Mouse (Mus musculus): Measurements from ENCODE around the gene Grpel1. TPM values are rescaled to one million over a fixed set of nuclear protein-coding genes. Genes with fewer than 3 reads are reported as not detected.

Gene Grpel1
- polyA plus RNA-seq, 1 experiment from 2014 or later = 68.0 TPM

GRCm38 (mm10) chr5:36471206-36471605, 6.4 kb downstream of the Grpel1 start:
- no peak overlapping the region for H3K4me2 ChIP-seq (ENCODE audit: low read length)
- H3K4me1 ChIP-seq (replicated peaks; ENCODE audit: insufficient read depth, low read length) = peaks cover 1% of the 10 kb centered on the region; the same call in 1 of the 2 replicates
- H3K9me3 ChIP-seq (replicated peaks; ENCODE audit: low read length) = no peaks in the 10 kb centered on the region
- 83% methylated on average over 8 of the region's 8 CpGs for WGBS
- H3K9ac ChIP-seq (ENCODE audit: low read depth, low read length) = no peak overlapping the region
- no peaks in the 10 kb centered on the region for H3K27me3 ChIP-seq (ENCODE audit: insufficient read depth, low read length)
- H3K27ac ChIP-seq = 0 out of 2 replicates have a peak overlapping the region, but pooled peaks have one; percentile 2
- H3K4me3 ChIP-seq (replicated peaks; ENCODE audit: low read depth, low read length) = no peak overlapping the region
- H3K36me3 ChIP-seq (ENCODE audit: insufficient read depth, low read length) = peaks cover 47% of the 10 kb centered on the region
- ATAC-seq (replicated peaks; ENCODE audit: low FRiP score, low read depth) = peak; percentile 49; the same call in 1 of the 2 replicates
- TF ChIP-seq CTCF (IDR thresholded peaks at IDR 0.05; ENCODE audit: low read depth) = no peak
- DNase-seq (ENCODE audit: low spot score) = no peak

GRCm38 (mm10) chr5:36472876-36473655, 8.3 kb downstream of the Grpel1 start:
- Histone ChIP-seq H3K4me2 (ENCODE audit: low read length) (no peak overlapping the region), H3K9me3 (replicated peaks; ENCODE audit: low read length) (no peaks in the 10 kb centered on the region), H3K4me1 (replicated peaks; ENCODE audit: insufficient read depth, low read length) (no peaks in the 10 kb centered on the region), H3K27ac (no peak overlapping the region), H3K36me3 (ENCODE audit: insufficient read depth, low read length) (peaks cover 45% of the 10 kb centered on the region), H3K4me3 (replicated peaks; ENCODE audit: low read depth, low read length) (no peak overlapping the region), H3K27me3 (ENCODE audit: insufficient read depth, low read length) (no peaks in the 10 kb centered on the region), H3K9ac (ENCODE audit: low read depth, low read length) (no peak overlapping the region)
- DNase-seq (ENCODE audit: low spot score) (no peak), ATAC-seq (replicated peaks; ENCODE audit: low FRiP score, low read depth) (no peak)
- TF ChIP-seq CTCF (IDR thresholded peaks at IDR 0.05; ENCODE audit: low read depth) = no peak
- WGBS = 90% methylated on average over 4 of the region's 4 CpGs

- Histone ChIP-seq H3K9me3 (replicated peaks; ENCODE audit: low read length) (no peaks in the 10 kb centered on the region), H3K27me3 (ENCODE audit: insufficient read depth, low read length) (no peaks in the 10 kb centered on the region), H3K4me1 (replicated peaks; ENCODE audit: insufficient read depth, low read length) (no peaks in the 10 kb centered on the region), H3K9ac (ENCODE audit: low read depth, low read length) (no peak overlapping the region), H3K27ac (no peak overlapping the region), H3K36me3 (ENCODE audit: insufficient read depth, low read length) (peaks cover 45% of the 10 kb centered on the region), H3K4me2 (ENCODE audit: low read length) (no peak overlapping the region), H3K4me3 (replicated peaks; ENCODE audit: low read depth, low read length) (no peak overlapping the region)
- WGBS = 90% methylated on average over 5 of the region's 5 CpGs
- DNase-seq (ENCODE audit: low spot score) = peak; percentile 69
- no peak for ATAC-seq (replicated peaks; ENCODE audit: low FRiP score, low read depth)
- peak; percentile 82 for TF ChIP-seq CTCF (IDR thresholded peaks at IDR 0.05; ENCODE audit: low read depth)
Measured at GRCm38 (mm10) chr5:36474283-36474682, 9.5 kb downstream of the Grpel1 start.

DNA sequence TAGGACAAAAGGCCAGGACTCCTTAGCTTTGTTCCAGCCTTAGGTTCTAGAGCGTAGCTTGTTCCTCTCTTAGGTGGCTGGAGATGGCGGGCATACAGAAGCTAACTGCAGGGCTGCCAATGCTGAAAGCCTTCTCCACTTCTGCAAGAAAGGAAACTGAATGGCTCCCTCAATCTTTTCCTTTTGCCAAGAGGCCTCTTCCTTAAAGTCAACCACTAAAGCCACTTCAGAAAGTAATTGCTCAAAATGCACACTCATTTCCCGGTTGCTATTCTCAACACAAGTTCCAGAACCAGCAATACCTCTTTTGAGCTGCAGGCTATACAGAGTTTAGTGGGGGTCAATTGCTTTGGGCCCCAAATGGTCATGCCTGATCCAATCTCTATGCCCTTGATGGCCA, 12.7 kb downstream of the Grpel1 start:
- peaks cover 14% of the 10 kb centered on the region for H3K36me3 ChIP-seq (ENCODE audit: insufficient read depth, low read length)
- H3K4me2 ChIP-seq (ENCODE audit: low read length) = no peak overlapping the region
- no peak for ATAC-seq (replicated peaks; ENCODE audit: low FRiP score, low read depth)
- no peak overlapping the region for H3K9ac ChIP-seq (ENCODE audit: low read depth, low read length)
- H3K9me3 ChIP-seq (replicated peaks; ENCODE audit: low read length) = no peaks in the 10 kb centered on the region
- DNase-seq (ENCODE audit: low spot score) = no peak
- peaks cover 4% of the 10 kb centered on the region; the same call in 1 of the 2 replicates for H3K4me1 ChIP-seq (replicated peaks; ENCODE audit: insufficient read depth, low read length)
- WGBS = 90% methylated on average over 3 of the region's 3 CpGs
- H3K4me3 ChIP-seq (replicated peaks; ENCODE audit: low read depth, low read length) = no peak overlapping the region
- no peak overlapping the region for H3K27ac ChIP-seq
- TF ChIP-seq CTCF (IDR thresholded peaks at IDR 0.05; ENCODE audit: low read depth) = no peak
- no peaks in the 10 kb centered on the region for H3K27me3 ChIP-seq (ENCODE audit: insufficient read depth, low read length)

- 84% methylated on average over 6 of the region's 6 CpGs for WGBS
- Histone ChIP-seq H3K4me3 (replicated peaks; ENCODE audit: low read depth, low read length) (no peak overlapping the region), H3K4me1 (replicated peaks; ENCODE audit: insufficient read depth, low read length) (peaks cover 13% of the 10 kb centered on the region; the same call in 1 of the 2 replicates), H3K9ac (ENCODE audit: low read depth, low read length) (no peak overlapping the region), H3K4me2 (ENCODE audit: low read length) (no peak overlapping the region), H3K27me3 (ENCODE audit: insufficient read depth, low read length) (no peaks in the 10 kb centered on the region), H3K9me3 (replicated peaks; ENCODE audit: low read length) (no peaks in the 10 kb centered on the region), H3K27ac (no peak overlapping the region), H3K36me3 (ENCODE audit: insufficient read depth, low read length) (peaks cover 8% of the 10 kb centered on the region; the same call in 1 of the 2 replicates)
- ATAC-seq (replicated peaks; ENCODE audit: low FRiP score, low read depth) (no peak), DNase-seq (ENCODE audit: low spot score) (no peak)
- no peak for TF ChIP-seq CTCF (IDR thresholded peaks at IDR 0.05; ENCODE audit: low read depth)
Measured at GRCm38 (mm10) chr5:36478540-36479420, 14.0 kb downstream of the Grpel1 start.

DNA sequence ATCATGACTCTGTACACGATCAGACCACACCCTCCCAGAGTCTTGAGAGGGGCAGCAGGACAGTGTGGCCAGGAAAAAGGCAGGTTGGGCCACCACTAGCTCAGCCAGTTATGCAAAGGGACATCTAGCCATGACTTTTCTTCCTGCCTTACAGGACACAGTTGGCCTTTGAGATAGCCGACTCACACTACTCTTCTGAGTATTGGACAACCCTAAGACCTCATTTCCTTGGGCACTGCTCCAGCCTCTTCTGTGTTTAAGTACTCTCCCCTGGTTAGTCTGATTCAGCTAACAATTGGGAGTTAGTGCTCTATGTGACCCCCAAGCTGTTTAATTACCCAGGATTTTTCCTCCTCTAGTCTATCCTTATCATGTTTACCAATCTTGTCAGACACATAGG, 14.9 kb downstream of the Grpel1 start:
- H3K4me2 ChIP-seq (ENCODE audit: low read length) = no peak overlapping the region
- WGBS = 73% methylated on average over 2 of the region's 2 CpGs
- H3K9ac ChIP-seq (ENCODE audit: low read depth, low read length) = no peak overlapping the region
- DNase-seq (ENCODE audit: low spot score) (no peak), ATAC-seq (replicated peaks; ENCODE audit: low FRiP score, low read depth) (no peak)
- peaks cover 4% of the 10 kb centered on the region; the same call in 1 of the 2 replicates for H3K36me3 ChIP-seq (ENCODE audit: insufficient read depth, low read length)
- H3K27me3 ChIP-seq (ENCODE audit: insufficient read depth, low read length) = no peaks in the 10 kb centered on the region
- no peak overlapping the region for H3K27ac ChIP-seq
- no peaks in the 10 kb centered on the region for H3K9me3 ChIP-seq (replicated peaks; ENCODE audit: low read length)
- H3K4me1 ChIP-seq (replicated peaks; ENCODE audit: insufficient read depth, low read length) = peaks cover 14% of the 10 kb centered on the region
- H3K4me3 ChIP-seq (replicated peaks; ENCODE audit: low read depth, low read length) = no peak overlapping the region
- no peak for TF ChIP-seq CTCF (IDR thresholded peaks at IDR 0.05; ENCODE audit: low read depth)

All from kidney, postnatal 0 days (tissue).